Mouse (Mus musculus): ENCODE results near the gene Cfap70. TPM values are rescaled to one million over a fixed set of nuclear protein-coding genes. Genes with fewer than 3 reads are reported as not detected.

Gene Cfap70
- total and polyA plus RNA-seq, 3 experiments, result 0.70 TPM; not detected in 2

DNA sequence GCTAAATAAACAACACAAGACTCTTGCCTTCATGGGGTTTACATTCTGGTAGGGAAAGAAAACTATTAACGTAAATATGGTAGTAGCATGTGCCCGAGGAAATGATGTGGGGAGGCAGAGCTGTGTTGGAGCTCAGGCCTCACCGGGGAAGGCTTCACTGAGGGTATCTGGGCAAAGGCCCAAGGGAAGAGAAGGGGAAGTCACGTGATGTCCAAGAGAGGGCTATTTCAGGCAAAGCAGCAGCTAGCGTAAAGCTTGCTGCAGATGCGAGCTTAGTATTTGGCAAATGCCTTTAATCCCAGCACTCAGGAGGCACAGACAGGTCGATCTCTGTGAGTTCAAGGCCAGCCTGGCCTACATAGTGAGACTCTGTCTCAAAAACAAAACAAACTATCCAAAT is 29.8 kb downstream of the Cfap70 start:
- intact Hi-C loops (cut with DNase I), result no loop called here
- H3K79me2 ChIP-seq (replicated peaks; ENCODE audit: control insufficient read depth, insufficient read depth, low read length), result no peaks in the 10 kb centered on the region
- no peaks in the 10 kb centered on the region for H3K4me1 ChIP-seq (ENCODE audit: control insufficient read depth, insufficient read depth, low read length)
- peak in 1 of 2 experiments; percentile 10 for DNase-seq
- no peaks in the 10 kb centered on the region for H3K27me3 ChIP-seq (ENCODE audit: control insufficient read depth, insufficient read depth, low read length)
- H3K27ac ChIP-seq, result no peak overlapping the region
- 21% methylated on average over 7 of the region's 7 CpGs for WGBS
- TF ChIP-seq CTCF (IDR thresholded peaks at IDR 0.05) (no peak), POLR2A (IDR thresholded peaks at IDR 0.05; ENCODE audit: insufficient read depth, low read depth, low read length) (no peak), EP300 (IDR thresholded peaks at IDR 0.05; ENCODE audit: insufficient read depth, low read depth, low read length) (no peak)
- no peaks in the 10 kb centered on the region for H3K36me3 ChIP-seq (ENCODE audit: control insufficient read depth, insufficient read depth, low read length)
- no peak overlapping the region for H3K9ac ChIP-seq (ENCODE audit: low read depth, low read length)
- H3K4me3 ChIP-seq, result no peak overlapping the region

DNA sequence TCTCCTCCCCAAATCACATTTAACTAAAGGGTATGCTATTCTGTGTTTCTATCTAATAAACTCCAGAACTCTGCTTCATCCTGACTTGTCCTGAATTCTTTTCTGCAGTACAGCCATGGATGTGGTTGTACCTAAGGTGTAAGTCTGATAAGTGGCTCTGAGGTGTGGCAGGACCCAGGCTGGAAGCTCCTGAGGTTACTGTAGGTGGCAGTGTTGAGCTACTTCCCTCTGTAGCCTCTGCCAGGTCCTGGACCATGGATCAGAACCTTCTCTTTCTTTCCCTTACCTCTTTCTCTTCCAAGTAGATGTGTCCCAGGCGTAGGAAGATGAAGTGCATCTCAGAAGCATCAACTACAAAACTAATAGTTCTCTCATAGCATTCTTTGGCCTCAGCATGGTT is 52.0 kb downstream of the Cfap70 start:
- intact Hi-C loops (cut with DNase I), result no loop called here

DNA sequence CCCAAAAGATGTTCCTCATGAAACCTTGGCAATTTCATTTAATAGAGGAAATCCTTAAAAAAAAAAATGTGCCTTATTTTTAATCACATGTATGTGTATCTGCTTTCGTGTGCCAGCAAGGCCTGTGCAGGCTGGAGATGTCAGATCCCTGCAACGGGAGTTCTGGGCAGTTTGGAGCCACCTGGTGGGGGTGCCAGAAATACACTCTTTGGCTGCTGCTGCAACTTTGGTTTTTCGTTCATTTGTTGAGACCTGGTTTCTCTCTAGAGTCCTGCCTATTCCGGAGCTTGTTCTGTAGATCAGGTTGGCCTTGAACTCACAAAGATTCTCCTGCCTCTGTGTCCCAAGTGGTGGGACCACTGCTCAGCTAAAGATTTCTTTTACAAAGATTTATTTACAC is 53.2 kb downstream of the Cfap70 start:
- 30% methylated on average over 4 of the region's 4 CpGs for WGBS
- Histone ChIP-seq H3K36me3 (ENCODE audit: control insufficient read depth, insufficient read depth, low read length) (no peaks in the 10 kb centered on the region), H3K27me3 (ENCODE audit: control insufficient read depth, insufficient read depth, low read length) (no peaks in the 10 kb centered on the region), H3K27ac (no peak overlapping the region), H3K79me2 (replicated peaks; ENCODE audit: control insufficient read depth, insufficient read depth, low read length) (no peaks in the 10 kb centered on the region), H3K4me1 (ENCODE audit: control insufficient read depth, insufficient read depth, low read length) (no peaks in the 10 kb centered on the region), H3K4me3 (no peak overlapping the region), H3K9ac (ENCODE audit: low read depth, low read length) (no peak overlapping the region)
- no peak for TF ChIP-seq EP300 (IDR thresholded peaks at IDR 0.05; ENCODE audit: insufficient read depth, low read depth, low read length)
- TF ChIP-seq CTCF (IDR thresholded peaks at IDR 0.05), result peak; percentile 53
- intact Hi-C loops (cut with DNase I), result loop anchor here (10.0 kb wide), 1 partner anchor 246 kb away; the partner anchor contains the start of gene Usp54
- DNase-seq, result no peak

More for the DNA sequence above, 52.0 kb downstream of the Cfap70 start:
- Histone ChIP-seq H3K79me2 (replicated peaks; ENCODE audit: control insufficient read depth, insufficient read depth, low read length) (no peaks in the 10 kb centered on the region), H3K27me3 (ENCODE audit: control insufficient read depth, insufficient read depth, low read length) (no peaks in the 10 kb centered on the region), H3K4me1 (ENCODE audit: control insufficient read depth, insufficient read depth, low read length) (no peaks in the 10 kb centered on the region), H3K9ac (ENCODE audit: low read depth, low read length) (no peak overlapping the region), H3K36me3 (ENCODE audit: control insufficient read depth, insufficient read depth, low read length) (no peaks in the 10 kb centered on the region), H3K4me3 (no peak overlapping the region), H3K27ac (no peak overlapping the region)
- DNase-seq, result no peak
- TF ChIP-seq POLR2A (IDR thresholded peaks at IDR 0.05; ENCODE audit: insufficient read depth, low read depth, low read length), result no peak
- peak; percentile 78 for TF ChIP-seq CTCF (IDR thresholded peaks at IDR 0.05)
- 33% methylated on average over 1 of the region's 1 CpGs for WGBS

DNA sequence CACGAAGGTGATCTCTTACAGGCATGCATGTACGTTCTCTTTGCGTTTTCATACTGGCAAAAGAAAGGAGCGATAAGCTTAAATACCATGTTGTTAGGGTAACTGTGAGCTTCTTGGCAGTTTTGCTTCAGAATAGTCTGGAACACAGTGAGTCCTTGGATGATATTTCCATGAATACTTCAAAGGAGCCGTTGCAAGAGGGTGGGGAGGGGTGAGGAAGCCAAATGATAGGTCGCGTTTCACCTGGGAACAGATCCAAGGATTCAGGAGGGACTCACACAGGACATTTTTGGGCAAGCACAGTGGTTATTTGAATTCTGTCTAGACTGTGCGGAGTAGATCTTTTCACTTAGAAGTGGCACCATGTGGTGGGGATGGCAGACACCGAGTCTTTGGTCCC is 54.8 kb downstream of the Cfap70 start:
- 73% methylated on average over 9 of the region's 9 CpGs for WGBS
- Histone ChIP-seq H3K79me2 (replicated peaks; ENCODE audit: control insufficient read depth, insufficient read depth, low read length) (no peaks in the 10 kb centered on the region), H3K4me3 (no peak overlapping the region), H3K9ac (ENCODE audit: low read depth, low read length) (no peak overlapping the region), H3K27ac (no peak overlapping the region), H3K27me3 (ENCODE audit: control insufficient read depth, insufficient read depth, low read length) (no peaks in the 10 kb centered on the region), H3K36me3 (ENCODE audit: control insufficient read depth, insufficient read depth, low read length) (no peaks in the 10 kb centered on the region), H3K4me1 (ENCODE audit: control insufficient read depth, insufficient read depth, low read length) (no peaks in the 10 kb centered on the region)
- TF ChIP-seq POLR2A (IDR thresholded peaks at IDR 0.05; ENCODE audit: insufficient read depth, low read depth, low read length) (no peak), CTCF (IDR thresholded peaks at IDR 0.05) (no peak), EP300 (IDR thresholded peaks at IDR 0.05; ENCODE audit: insufficient read depth, low read depth, low read length) (no peak)
- intact Hi-C loops (cut with DNase I), result loop anchor here (10.0 kb wide), 1 partner anchor 248 kb away; the partner anchor contains the start of gene Usp54
- no peak for DNase-seq

DNA sequence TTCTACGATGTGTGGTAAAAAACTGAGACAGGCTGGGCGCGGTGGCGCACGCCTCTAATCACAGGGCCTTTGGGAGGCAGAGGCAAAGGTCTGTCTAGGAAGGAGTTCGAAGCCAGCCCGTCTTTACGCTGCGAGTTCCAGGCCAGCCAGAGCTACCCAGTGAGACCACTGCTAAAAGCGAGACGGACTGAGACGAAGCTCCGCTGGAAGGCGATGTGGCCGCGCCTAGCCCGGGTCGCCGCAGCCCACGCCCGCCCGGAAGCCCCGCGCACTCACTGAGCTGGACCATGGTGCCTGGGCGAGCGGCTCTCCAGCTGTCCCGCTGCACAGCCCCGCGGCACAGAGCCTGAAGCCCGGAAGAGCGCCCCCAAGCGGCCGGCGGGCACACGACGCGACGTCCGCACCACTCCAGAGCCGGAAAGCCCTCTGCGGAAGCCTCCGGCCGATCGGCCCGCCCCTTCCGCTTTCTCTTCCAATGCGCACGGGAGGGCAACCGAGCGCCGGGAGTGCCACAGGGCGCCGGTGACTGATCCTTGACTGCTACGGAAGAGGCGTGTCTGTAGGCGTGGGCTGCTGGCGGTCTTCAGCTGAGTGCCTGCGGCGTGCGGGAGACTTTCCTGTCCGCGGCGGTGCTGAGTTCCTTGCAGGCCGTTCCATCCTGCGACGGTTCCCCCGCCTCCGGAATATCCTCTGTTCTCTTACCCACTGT is 58.7 kb downstream of the Cfap70 start, which contains the start of gene Mrps16:
Gene Mrps16 (minus strand): TSS at position 430 of the 709 bp plus-strand sequence.
- Histone ChIP-seq H3K27ac (peak within 1 kb of the TSS; percentile 97), H3K4me1 (ENCODE audit: control insufficient read depth, insufficient read depth, low read length) (no peaks in the 10 kb centered on the region), H3K9ac (ENCODE audit: low read depth, low read length) (peak within 1 kb of the TSS; percentile 98), H3K36me3 (ENCODE audit: control insufficient read depth, insufficient read depth, low read length) (no peaks in the 10 kb centered on the region), H3K4me3 (peak within 1 kb of the TSS; percentile 81), H3K27me3 (ENCODE audit: control insufficient read depth, insufficient read depth, low read length) (no peaks in the 10 kb centered on the region), H3K79me2 (replicated peaks; ENCODE audit: control insufficient read depth, insufficient read depth, low read length) (no peaks in the 10 kb centered on the region)
- DNase-seq, result peak; percentile 91 to 98
- intact Hi-C loops (cut with DNase I), result loop anchor here (2.0 to 10.0 kb wide), 3 partner anchors 84 to 251 kb away; partner anchors contain the start of genes Ppp3cb and Usp54
- under 1% methylated on average over 68 of the region's 68 CpGs for WGBS
- TF ChIP-seq POLR2A (IDR thresholded peaks at IDR 0.05; ENCODE audit: insufficient read depth, low read depth, low read length) (peak; percentile 79), CTCF (IDR thresholded peaks at IDR 0.05) (no peak; the same call in 1 of the 2 replicates)

DNA sequence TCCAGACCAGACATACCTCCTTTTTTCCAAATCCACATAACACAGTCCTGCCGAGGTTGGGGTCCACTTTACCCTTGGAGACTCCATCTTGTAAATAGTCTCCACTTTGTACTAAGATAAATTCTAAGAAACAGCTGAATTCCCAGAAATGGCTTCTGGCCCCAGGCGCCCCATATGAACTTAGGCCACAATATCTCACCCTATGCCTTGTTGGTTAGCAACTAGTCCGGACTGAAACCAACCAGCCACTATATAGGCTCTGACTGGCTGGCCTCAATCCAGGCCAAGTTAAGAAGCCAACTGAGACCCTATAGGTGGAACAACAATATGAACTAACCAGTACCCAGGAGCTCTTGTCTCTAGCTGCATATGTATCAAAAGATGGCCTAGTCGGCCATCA is 59.7 kb downstream of the Cfap70 start:
- no peak for TF ChIP-seq CTCF (IDR thresholded peaks at IDR 0.05)
- TF ChIP-seq EP300 (IDR thresholded peaks at IDR 0.05; ENCODE audit: insufficient read depth, low read depth, low read length), result no peak
- no peak for TF ChIP-seq POLR2A (IDR thresholded peaks at IDR 0.05; ENCODE audit: insufficient read depth, low read depth, low read length)
- Histone ChIP-seq H3K79me2 (replicated peaks; ENCODE audit: control insufficient read depth, insufficient read depth, low read length) (no peaks in the 10 kb centered on the region), H3K27me3 (ENCODE audit: control insufficient read depth, insufficient read depth, low read length) (no peaks in the 10 kb centered on the region), H3K36me3 (ENCODE audit: control insufficient read depth, insufficient read depth, low read length) (peaks cover 4% of the 10 kb centered on the region), H3K4me3 (no peak overlapping the region), H3K9ac (ENCODE audit: low read depth, low read length) (no peak overlapping the region), H3K27ac (no peak overlapping the region), H3K4me1 (ENCODE audit: control insufficient read depth, insufficient read depth, low read length) (peaks cover 2% of the 10 kb centered on the region; the same call in 1 of the 2 replicates)
- WGBS, result 78% methylated on average over 4 of the region's 4 CpGs
- intact Hi-C loops (cut with DNase I), result loop anchor here (2.0 to 10.0 kb wide), 3 partner anchors 85 to 252 kb away; partner anchors contain the start of genes Ppp3cb and Usp54
- DNase-seq, result no peak
